Mouse (Mus musculus) CH12.LX (cell line): ENCODE data around the gene Kif20b. TPM values are rescaled to one million over a fixed set of nuclear protein-coding genes. Genes with fewer than 3 reads are reported as not detected.

Source experiments
- DNase-seq: peaks from one replicate; pipeline ENCODE4 v3.0.0-alpha.2; 2013; ENCODE audit errors: extremely low read depth
- H3K27ac ChIP-seq: 2 replicates; pipeline ENCODE4 v1.5.1; 2012; ENCODE audit warnings: low read depth, mild to moderate bottlenecking, control low read depth, moderate library complexity; ENCODE audit not compliant: insufficient read depth
- H3K27me3 ChIP-seq: replicated peaks from 2 replicates; pipeline ENCODE3; 2012; ENCODE audit warnings: inconsistent platforms
- H3K36me3 ChIP-seq, 2 experiments: replicated peaks in 1 of 2; 2 replicates each; pipeline versions ENCODE3 to v1.6.1; 2012; ENCODE audit warnings: inconsistent platforms in 1 of 2, low read length in 1 of 2, mild to moderate bottlenecking in 1 of 2, mixed read lengths in 1 of 2, moderate library complexity in 1 of 2; ENCODE audit not compliant: control insufficient read depth in 1 of 2, insufficient read depth in 1 of 2
- H3K4me1 ChIP-seq, 2 experiments: 2 replicates each; pipeline ENCODE4 v1.6.1; 2012; ENCODE audit warnings: inconsistent platforms in 1 of 2, moderate library complexity in 1 of 2; ENCODE audit not compliant: insufficient read depth in 2 of 2, control insufficient read depth in 1 of 2
- H3K4me2 ChIP-seq: 2 replicates; pipeline ENCODE4 v1.6.1; 2012; ENCODE audit warnings: low read depth, mild to moderate bottlenecking, control low read depth; ENCODE audit not compliant: poor library complexity, insufficient read depth, severe bottlenecking
- H3K4me3 ChIP-seq, 3 experiments: fragments of 150-350 bp in 1 of 3; sonication (generic) in 1 of 3; replicated peaks in 1 of 3; 2 replicates each; pipeline versions ENCODE3 to v1.5.1; 2011 to 2012; ENCODE audit warnings: low read depth in 2 of 3, low read length in 2 of 3, mild to moderate bottlenecking in 2 of 3, moderate library complexity in 2 of 3, control low read depth in 1 of 3, improper control_type of control experiment in 1 of 3, inconsistent platforms in 1 of 3, mixed read lengths in 1 of 3; ENCODE audit not compliant: poor library complexity in 1 of 3
- H3K79me2 ChIP-seq: replicated peaks from 2 replicates; pipeline ENCODE4 v1.6.1; 2012; ENCODE audit warnings: mild to moderate bottlenecking, moderate library complexity; ENCODE audit not compliant: control insufficient read depth, poor library complexity, insufficient read depth, severe bottlenecking; ENCODE audit errors: extremely low read depth
- H3K9ac ChIP-seq: 2 replicates; pipeline ENCODE4 v1.6.1; 2012; ENCODE audit warnings: low read depth, mild to moderate bottlenecking, control low read depth, moderate library complexity; ENCODE audit not compliant: insufficient read depth
- H3K9me3 ChIP-seq: replicated peaks from 2 replicates; pipeline ENCODE3; 2012; ENCODE audit warnings: low read length, inconsistent platforms, mixed read lengths
- BHLHE40 ChIP-seq: IDR thresholded peaks from 2 replicates; pipeline ENCODE4 v1.6.1; 2011; ENCODE audit warnings: mild to moderate bottlenecking, low read depth, low read length, improper control_type of control experiment
- CTCF ChIP-seq, 2 experiments: IDR thresholded peaks in 1 of 2; conservative IDR thresholded peaks in 1 of 2; 2 replicates each; pipeline ENCODE4 v1.5.1; 2011 to 2012; ENCODE audit warnings: low read depth in 2 of 2, low read length in 2 of 2, improper control_type of control experiment in 1 of 2, inconsistent platforms in 1 of 2, mild to moderate bottlenecking in 1 of 2, moderate library complexity in 1 of 2
- EP300 ChIP-seq: IDR thresholded peaks from 2 replicates; pipeline ENCODE4 v1.6.1; 2011; ENCODE audit warnings: low read length, improper control_type of control experiment
- GABPA ChIP-seq: IDR thresholded peaks from 2 replicates; pipeline ENCODE4 v1.6.1; 2012; ENCODE audit warnings: low read depth, low read length, improper control_type of control experiment, inconsistent platforms; ENCODE audit not compliant: insufficient replicate concordance
- IRF4 ChIP-seq: IDR thresholded peaks from 2 replicates; pipeline ENCODE4 v1.6.1; 2014; ENCODE audit warnings: low read depth, mild to moderate bottlenecking, inconsistent platforms, low read length, improper control_type of control experiment
- JUND ChIP-seq: conservative IDR thresholded peaks from 2 replicates; pipeline ENCODE4 v1.6.1; 2011; ENCODE audit warnings: low read depth, low read length, improper control_type of control experiment
- MAX ChIP-seq: IDR thresholded peaks from 2 replicates; pipeline ENCODE4 v1.6.1; 2011; ENCODE audit warnings: low read length, improper control_type of control experiment
- MAZ ChIP-seq: IDR thresholded peaks from 2 replicates; pipeline ENCODE4 v1.6.1; 2012; ENCODE audit warnings: low read depth, mild to moderate bottlenecking, inconsistent platforms, low read length, improper control_type of control experiment, moderate library complexity
- MXI1 ChIP-seq: IDR thresholded peaks from 2 replicates; pipeline ENCODE4 v1.6.1; 2011; ENCODE audit warnings: mild to moderate bottlenecking, low read depth, low read length, improper control_type of control experiment
- MYC ChIP-seq: IDR thresholded peaks from 2 replicates; pipeline ENCODE4 v1.6.1; 2011; ENCODE audit warnings: low read depth, mild to moderate bottlenecking, improper control_type of control experiment, low read length
- NELFE ChIP-seq: IDR thresholded peaks from 2 replicates; pipeline ENCODE4 v1.6.1; 2011; ENCODE audit warnings: low read depth, low read length, improper control_type of control experiment
- NRF1 ChIP-seq: IDR thresholded peaks from 2 replicates; pipeline ENCODE4 v1.6.1; 2014; ENCODE audit warnings: low read depth, mild to moderate bottlenecking, inconsistent platforms, low read length, improper control_type of control experiment, moderate library complexity
- PAX5 ChIP-seq: IDR thresholded peaks from 2 replicates; pipeline ENCODE4 v1.6.1; 2012; ENCODE audit warnings: low read length, inconsistent platforms, mixed read lengths
- POLR2A ChIP-seq: IDR thresholded peaks from 2 replicates; pipeline ENCODE4 v1.6.1; 2011; ENCODE audit warnings: low read depth, mild to moderate bottlenecking, improper control_type of control experiment, low read length
- POLR2AphosphoS2 ChIP-seq: IDR thresholded peaks from 2 replicates; pipeline ENCODE4 v1.6.1; 2011; ENCODE audit warnings: low read depth, low read length, improper control_type of control experiment
- RAD21 ChIP-seq: IDR thresholded peaks from 2 replicates; pipeline ENCODE4 v1.6.1; 2011; ENCODE audit warnings: low read depth, mild to moderate bottlenecking, low read length, improper control_type of control experiment, moderate library complexity
- RCOR1 ChIP-seq: conservative IDR thresholded peaks from 2 replicates; pipeline ENCODE4 v1.6.1; 2012; ENCODE audit warnings: low read depth, mild to moderate bottlenecking, inconsistent platforms, low read length, improper control_type of control experiment
- TCF12 ChIP-seq: IDR thresholded peaks from 2 replicates; pipeline ENCODE4 v1.6.1; 2014; ENCODE audit warnings: low read depth, mild to moderate bottlenecking, inconsistent platforms, low read length, improper control_type of control experiment
- USF1 ChIP-seq: IDR thresholded peaks from 2 replicates; pipeline ENCODE4 v1.6.1; 2014; ENCODE audit warnings: low read depth, mild to moderate bottlenecking, inconsistent platforms, low read length, improper control_type of control experiment
- USF2 ChIP-seq: conservative IDR thresholded peaks from 2 replicates; pipeline ENCODE4 v1.6.1; 2011; ENCODE audit warnings: low read depth, low read length, improper control_type of control experiment
- ZC3H11A ChIP-seq: IDR thresholded peaks from 2 replicates; pipeline ENCODE4 v1.6.1; 2012; ENCODE audit warnings: low read depth, mild to moderate bottlenecking, inconsistent platforms, low read length, improper control_type of control experiment
- ZKSCAN1 ChIP-seq: IDR thresholded peaks from 2 replicates; pipeline ENCODE4 v1.6.1; 2012; ENCODE audit warnings: low read depth, inconsistent platforms, low read length, improper control_type of control experiment, borderline replicate concordance
- ZMIZ1 ChIP-seq: IDR thresholded peaks from 2 replicates; pipeline ENCODE4 v1.6.1; 2012; ENCODE audit warnings: low read depth, mild to moderate bottlenecking, inconsistent platforms, low read length, improper control_type of control experiment
- ZNF384 ChIP-seq: IDR thresholded peaks from 2 replicates; pipeline ENCODE4 v1.6.1; 2012; ENCODE audit warnings: low read depth, low read length, improper control_type of control experiment, inconsistent platforms
- dilution Hi-C: fragments of 300-500 bp; cut with MboI; formaldehyde crosslinking; loops from 2 replicates; pipeline ENCODE4 v1.14.3; 2020; ENCODE audit warnings: low sequenced_read_pairs; ENCODE audit not compliant: extremely low pct_unique_long_range_greater_than_20kb, extremely low pct_ligation_motif_present
- in situ Hi-C: fragments of 300-500 bp; cut with MboI; formaldehyde crosslinking; loops from 3 replicates; pipeline ENCODE4 v1.14.3; 2019; ENCODE audit warnings: low sequenced_read_pairs, low pct_ligation_motif_present, low pct_unique_long_range_greater_than_20kb, mixed read lengths
- polyA plus RNA-seq: library from polyadenylated mRNA; unstranded; fragments of >175 nt; gene quantifications from 2 replicates; pipeline ENCODE4 v1.2.1, GENCODE M21; 2012; ENCODE audit warnings: low read depth; ENCODE audit not compliant: insufficient read length
- total RNA-seq, 2 experiments: library from RNA; depleted of rRNA; stranded (reverse); fragments of 300-350 nt in 1 of 2; fragments of >200 nt in 1 of 2; gene quantifications; 2 replicates each; pipeline ENCODE4 v1.2.3; 2012 to 2014

Kif20b gene
- total and polyA plus RNA-seq, 3 experiments, result 32.4 to 89.0 (median 59.5) TPM

GRCm38 (mm10) chr19:34959369-34959768 lies 37.2 kb downstream of the Kif20b start (continued):
- peak; percentile 46; the same call in 1 of the 2 replicates for TF ChIP-seq MAX
- no peak for TF ChIP-seq USF1
- TF ChIP-seq NELFE, result no peak

- Histone ChIP-seq H3K27me3 (no peaks in the 10 kb centered on the region), H3K9me3 (no peaks in the 10 kb centered on the region), H3K4me3 (no peak overlapping the region), H3K36me3 (peaks cover 0 to 31% of the 10 kb centered on the region in 2 experiments), H3K27ac (no peak overlapping the region), H3K4me2 (no peak overlapping the region), H3K9ac (no peak overlapping the region)
- DNase-seq, result no peak
- in situ Hi-C loops, result loop anchor here (25.0 kb wide), 1 partner anchor 1103 kb away; the partner anchor contains the start of gene Rpp30
- TF ChIP-seq TCF12, result no peak
- no peak for TF ChIP-seq MYC
- no peak for TF ChIP-seq USF1
- no peak for TF ChIP-seq USF2
- no peak for TF ChIP-seq ZNF384
- TF ChIP-seq POLR2AphosphoS2, result no peak
- TF ChIP-seq MXI1, result no peak
- TF ChIP-seq POLR2A, result no peak
- TF ChIP-seq RAD21, result no peak
- TF ChIP-seq MAZ, result no peak
- TF ChIP-seq, all 38 proteins: peak for 0
- dilution Hi-C loops, result no loop called here
- H3K4me1 ChIP-seq, result peaks cover 0 to 6% of the 10 kb centered on the region in 2 experiments; a peak in 1 of 4 replicates
- H3K79me2 ChIP-seq, result no peaks in the 10 kb centered on the region
Measured at GRCm38 (mm10) chr19:34984742-34985141, 62.6 kb downstream of the Kif20b start.

- H3K4me2 ChIP-seq, result no peak overlapping the region
- dilution Hi-C loops, result no loop called here
Measured at GRCm38 (mm10) chr19:34990443-34990842, 68.3 kb downstream of the Kif20b start.

More at GRCm38 (mm10) chr19:34990443-34990842, 68.3 kb downstream of the Kif20b start:
- peaks cover 0 to 9% of the 10 kb centered on the region in 2 experiments for H3K36me3 ChIP-seq
- TF ChIP-seq ZC3H11A (no peak), JUND (no peak), EP300 (no peak), ZKSCAN1 (no peak), NRF1 (no peak), CTCF (conservative IDR thresholded peaks at IDR 0.05 in 1 of 2, IDR thresholded peaks at IDR 0.05 in 1 of 2; ENCODE audit: low read depth in 2 of 2, low read length in 2 of 2) (no peak), MXI1 (no peak), BHLHE40 (no peak), GABPA (no peak), IRF4 (no peak), PAX5 (no peak), MAZ (no peak), RAD21 (no peak), TCF12 (no peak), POLR2A (no peak), RCOR1 (no peak), ZMIZ1 (no peak)
- TF ChIP-seq, all 38 proteins: peak for 0
- Histone ChIP-seq H3K4me3 (no peak overlapping the region), H3K27ac (no peak overlapping the region), H3K27me3 (no peaks in the 10 kb centered on the region), H3K9me3 (no peaks in the 10 kb centered on the region), H3K79me2 (no peaks in the 10 kb centered on the region), H3K4me1 (no peaks in the 10 kb centered on the region), H3K9ac (no peak overlapping the region)
- in situ Hi-C loops, result loop anchor here (25.0 kb wide), 1 partner anchor 1097 kb away; the partner anchor contains the start of gene Rpp30
- no peak for DNase-seq
